Mouse (Mus musculus): ENCODE data around the gene Pdzd7. TPM values are rescaled to one million over a fixed set of nuclear protein-coding genes. Genes with fewer than 3 reads are reported as not detected.

The Pdzd7 gene
- polyA plus RNA-seq, 1 experiment from 2014 or later: 0.39 TPM

DNA sequence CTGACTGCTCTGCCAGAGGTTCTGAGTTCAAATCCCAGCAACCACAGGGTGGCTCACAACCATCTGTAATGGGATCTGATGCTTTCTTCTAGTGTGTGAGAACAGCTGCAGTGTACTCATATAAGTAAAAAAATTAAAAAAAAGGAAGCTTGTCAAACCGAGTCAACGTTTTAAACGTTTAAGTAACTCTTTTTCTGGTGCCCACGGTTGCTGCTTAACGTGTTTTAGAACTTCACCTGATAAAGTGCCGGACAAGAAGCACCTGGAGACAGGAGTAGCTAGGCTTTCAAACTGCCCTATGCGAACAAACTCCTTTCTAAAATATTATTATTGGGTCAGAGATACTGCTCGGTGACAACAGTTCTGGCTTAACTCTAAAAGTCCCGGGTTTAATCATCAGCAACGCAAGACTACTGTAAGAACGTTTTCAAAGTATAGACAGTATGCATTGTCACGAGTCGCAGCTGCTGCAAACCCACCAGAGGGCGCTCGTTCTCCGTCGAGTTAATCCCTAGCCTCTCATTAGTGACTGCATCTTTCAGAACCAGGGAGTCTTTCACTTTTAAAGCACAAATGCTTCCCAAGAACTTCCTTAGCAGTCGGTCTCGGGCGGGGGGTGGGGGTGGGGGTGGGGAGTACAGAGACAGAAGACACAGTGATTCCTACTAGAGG is 28.5 kb upstream of the Pdzd7 start:
- peak; percentile 40 for ATAC-seq (ENCODE audit: insufficient read depth)
- H3K4me3 ChIP-seq (ENCODE audit: low read depth, low read length): peak overlapping the region; percentile 62
- TF ChIP-seq CTCF (IDR thresholded peaks at IDR 0.05; ENCODE audit: low read depth): peak; percentile 87
- peaks cover 17% of the 10 kb centered on the region; the same call in 1 of the 2 replicates for H3K4me1 ChIP-seq (ENCODE audit: insufficient read depth)
- peak overlapping the region; percentile 94 for H3K27ac ChIP-seq (ENCODE audit: low read depth)
- H3K27me3 ChIP-seq (ENCODE audit: insufficient read depth, low read length): peaks cover 36% of the 10 kb centered on the region
- H3K9ac ChIP-seq: peak overlapping the region; percentile 72
- H3K4me2 ChIP-seq: peak overlapping the region; percentile 88
- WGBS: 5% methylated on average over 20 of the region's 20 CpGs
- H3K36me3 ChIP-seq (ENCODE audit: insufficient read depth): no peaks in the 10 kb centered on the region
- peak; percentile 97 for DNase-seq
- no peaks in the 10 kb centered on the region for H3K9me3 ChIP-seq (ENCODE audit: low read depth, low read length)

DNA sequence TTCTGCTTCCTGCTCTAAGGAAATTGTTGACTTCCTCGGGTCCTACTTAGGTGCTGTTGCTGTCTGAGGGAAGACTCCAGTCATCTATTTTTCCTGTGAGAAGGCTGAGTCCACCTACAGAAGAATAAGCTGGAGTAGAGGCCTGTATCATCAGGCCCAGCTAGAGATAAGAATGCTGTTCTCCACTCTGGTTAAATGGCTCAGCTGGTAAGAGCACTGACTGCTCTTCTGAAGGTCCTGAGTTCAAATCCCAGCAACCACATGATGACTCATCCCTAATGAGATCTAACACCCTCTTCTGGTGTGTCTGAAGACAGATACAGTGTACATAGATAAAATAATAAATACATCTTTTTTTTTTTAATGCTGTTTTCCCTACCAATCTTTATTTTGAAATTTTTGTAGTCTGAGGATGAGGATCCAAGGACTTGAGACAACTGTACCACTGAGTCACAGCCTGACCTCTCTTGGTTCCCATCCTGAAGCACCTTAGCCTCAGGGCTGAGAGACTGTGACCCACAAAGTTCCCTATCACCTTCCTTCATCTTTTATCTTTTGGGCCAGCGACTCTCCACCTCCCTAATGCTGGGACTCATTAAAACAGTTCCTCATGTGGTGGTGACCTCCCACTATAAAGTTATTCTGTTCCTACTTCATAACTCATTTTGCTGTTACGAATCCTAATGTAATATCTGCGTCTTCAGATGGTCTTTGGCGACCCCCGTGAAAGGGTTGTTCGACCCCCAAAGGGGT is 22.4 kb upstream of the Pdzd7 start:
- no peak for ATAC-seq (ENCODE audit: insufficient read depth)
- H3K27me3 ChIP-seq (ENCODE audit: insufficient read depth, low read length): peaks cover 43% of the 10 kb centered on the region

DNA sequence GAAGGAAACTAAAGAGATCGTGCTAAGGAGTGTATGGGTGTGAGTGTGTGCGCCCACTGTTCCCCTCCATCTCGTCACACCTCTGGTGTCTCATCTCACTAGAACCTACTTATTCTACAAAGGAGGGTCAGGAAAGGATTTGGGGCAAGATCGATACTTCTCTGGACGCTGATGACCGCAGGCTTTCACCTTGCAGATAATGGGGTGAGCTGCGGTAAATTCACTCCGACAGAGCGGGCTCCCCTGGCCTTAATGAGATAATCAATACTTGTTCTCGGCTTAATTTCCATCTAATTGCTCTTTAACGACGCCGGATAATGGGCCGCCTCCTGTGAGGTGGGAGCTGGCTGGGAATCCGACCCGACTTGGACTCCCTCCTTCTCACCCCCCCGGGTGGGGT is 21.7 kb upstream of the Pdzd7 start:
- no peak for DNase-seq
- Histone ChIP-seq H3K4me2 (no peak overlapping the region), H3K36me3 (ENCODE audit: insufficient read depth) (no peaks in the 10 kb centered on the region), H3K9ac (no peak overlapping the region), H3K4me1 (ENCODE audit: insufficient read depth) (no peaks in the 10 kb centered on the region), H3K27me3 (ENCODE audit: insufficient read depth, low read length) (peaks cover 43% of the 10 kb centered on the region), H3K4me3 (ENCODE audit: low read depth, low read length) (no peak overlapping the region), H3K27ac (ENCODE audit: low read depth) (no peak overlapping the region), H3K9me3 (ENCODE audit: low read depth, low read length) (no peaks in the 10 kb centered on the region)
- no peak for ATAC-seq (ENCODE audit: insufficient read depth)
- 29% methylated on average over 17 of the region's 17 CpGs for WGBS
- TF ChIP-seq CTCF (IDR thresholded peaks at IDR 0.05; ENCODE audit: low read depth): no peak

More for the DNA sequence above, 22.4 kb upstream of the Pdzd7 start:
- TF ChIP-seq CTCF (IDR thresholded peaks at IDR 0.05; ENCODE audit: low read depth): no peak
- Histone ChIP-seq H3K36me3 (ENCODE audit: insufficient read depth) (no peaks in the 10 kb centered on the region), H3K9me3 (ENCODE audit: low read depth, low read length) (no peaks in the 10 kb centered on the region), H3K4me1 (ENCODE audit: insufficient read depth) (no peaks in the 10 kb centered on the region), H3K4me2 (no peak overlapping the region), H3K4me3 (ENCODE audit: low read depth, low read length) (no peak overlapping the region), H3K27ac (ENCODE audit: low read depth) (no peak overlapping the region), H3K9ac (no peak overlapping the region)
- DNase-seq: no peak
- WGBS: 73% methylated on average over 7 of the region's 7 CpGs

DNA sequence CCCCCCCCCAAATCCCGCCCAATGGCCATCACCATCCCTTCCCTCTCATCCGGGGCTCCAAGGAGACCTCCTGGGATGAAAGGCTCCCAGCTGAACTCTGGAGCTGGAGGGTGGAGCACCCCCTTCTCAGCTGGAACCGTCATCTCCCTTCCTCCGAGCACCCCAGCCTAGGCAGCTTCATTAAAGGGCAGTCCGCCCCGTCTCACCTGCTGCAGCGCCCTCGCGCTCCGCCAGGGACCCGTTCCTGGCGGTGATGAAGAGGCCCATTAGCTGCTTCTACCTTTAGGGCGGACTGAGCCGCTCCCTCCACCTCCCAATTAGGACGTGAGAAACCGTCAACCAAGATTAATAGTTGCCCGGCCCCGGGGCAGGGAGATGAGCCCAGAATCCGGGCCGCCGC is 19.7 kb upstream of the Pdzd7 start:
- Histone ChIP-seq H3K4me1 (ENCODE audit: insufficient read depth) (no peaks in the 10 kb centered on the region), H3K27me3 (ENCODE audit: insufficient read depth, low read length) (peaks cover 43% of the 10 kb centered on the region), H3K4me2 (no peak overlapping the region), H3K27ac (ENCODE audit: low read depth) (no peak overlapping the region), H3K36me3 (ENCODE audit: insufficient read depth) (no peaks in the 10 kb centered on the region), H3K9ac (no peak overlapping the region), H3K4me3 (ENCODE audit: low read depth, low read length) (no peak overlapping the region), H3K9me3 (ENCODE audit: low read depth, low read length) (no peaks in the 10 kb centered on the region)
- ATAC-seq (ENCODE audit: insufficient read depth) (no peak), DNase-seq (no peak)
- 5% methylated on average over 21 of the region's 21 CpGs for WGBS
- TF ChIP-seq CTCF (IDR thresholded peaks at IDR 0.05; ENCODE audit: low read depth): no peak

DNA sequence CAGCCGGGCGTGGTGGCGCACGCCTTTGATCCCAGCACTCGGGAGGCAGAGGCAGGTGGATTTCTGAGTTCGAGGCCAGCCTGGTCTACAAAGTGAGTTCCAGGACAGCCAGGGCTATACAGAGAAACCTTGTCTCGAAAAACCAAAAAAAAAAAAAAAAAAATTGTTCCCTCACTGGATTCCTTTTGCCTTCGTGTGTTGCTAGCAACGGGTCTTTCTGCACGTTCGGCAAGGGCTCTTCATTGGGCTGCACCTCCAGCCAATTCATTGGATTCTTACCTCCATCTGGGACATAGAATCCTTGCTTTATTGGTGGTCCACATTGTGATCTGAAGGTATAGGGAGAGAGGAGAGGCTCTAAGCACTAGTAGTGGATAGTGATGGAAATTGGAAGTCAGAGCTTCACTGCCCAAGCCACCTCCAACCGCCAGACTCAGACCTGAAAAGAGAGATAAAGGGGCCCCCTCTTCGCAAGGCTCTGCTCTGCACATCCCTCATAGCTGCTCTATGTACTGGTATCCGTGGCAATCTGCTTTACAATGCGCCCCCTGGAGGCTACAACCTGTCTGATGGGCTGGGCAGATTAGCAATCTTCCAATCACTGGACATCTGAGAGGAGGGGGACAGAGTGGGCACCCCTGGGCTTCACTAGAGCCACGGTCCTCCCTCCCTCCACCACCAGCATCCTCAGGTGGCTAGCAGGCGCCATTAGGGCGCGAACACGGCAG is 18.2 kb upstream of the Pdzd7 start:
- WGBS: 41% methylated on average over 20 of the region's 20 CpGs
- TF ChIP-seq CTCF (IDR thresholded peaks at IDR 0.05; ENCODE audit: low read depth): peak; percentile 72
- no peaks in the 10 kb centered on the region for H3K36me3 ChIP-seq (ENCODE audit: insufficient read depth)
- DNase-seq (peak; percentile 60), ATAC-seq (ENCODE audit: insufficient read depth) (no peak)
- H3K4me1 ChIP-seq (ENCODE audit: insufficient read depth): no peaks in the 10 kb centered on the region
- no peak overlapping the region for H3K9ac ChIP-seq
- peaks cover 43% of the 10 kb centered on the region for H3K27me3 ChIP-seq (ENCODE audit: insufficient read depth, low read length)
- H3K4me3 ChIP-seq (ENCODE audit: low read depth, low read length): no peak overlapping the region
- no peak overlapping the region for H3K4me2 ChIP-seq
- no peak overlapping the region for H3K27ac ChIP-seq (ENCODE audit: low read depth)
- H3K9me3 ChIP-seq (ENCODE audit: low read depth, low read length): no peaks in the 10 kb centered on the region

DNA sequence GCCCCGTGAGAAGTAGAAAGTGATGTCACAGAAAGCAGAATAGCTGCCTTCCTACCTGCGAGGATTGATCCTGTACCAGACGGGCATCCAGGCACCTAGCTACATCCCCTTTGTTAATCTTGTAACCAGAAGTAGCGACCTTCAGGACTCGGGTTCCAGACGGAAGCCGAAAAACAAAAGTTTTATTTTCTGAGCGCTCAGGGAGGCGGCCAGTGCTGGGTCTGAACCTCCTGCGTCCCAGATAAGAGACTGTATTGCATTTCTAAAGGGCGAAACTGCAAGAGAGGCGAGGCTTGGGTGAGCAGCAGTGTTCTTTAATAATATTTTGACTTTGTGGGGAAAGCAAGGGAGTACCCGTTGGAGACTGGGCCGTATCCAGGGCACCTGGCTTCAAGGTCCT is 13.3 kb upstream of the Pdzd7 start:
- under 1% methylated on average over 14 of the region's 14 CpGs for WGBS
- H3K36me3 ChIP-seq (ENCODE audit: insufficient read depth): peaks cover 10% of the 10 kb centered on the region; the same call in 1 of the 2 replicates
- H3K9ac ChIP-seq: peak overlapping the region; percentile 78
- H3K27me3 ChIP-seq (ENCODE audit: insufficient read depth, low read length): peaks cover 2% of the 10 kb centered on the region; the same call in 1 of the 2 replicates
- H3K27ac ChIP-seq (ENCODE audit: low read depth): peak overlapping the region; percentile 96
- TF ChIP-seq CTCF (IDR thresholded peaks at IDR 0.05; ENCODE audit: low read depth): no peak
- peak overlapping the region; percentile 56 for H3K4me3 ChIP-seq (ENCODE audit: low read depth, low read length)
- H3K9me3 ChIP-seq (ENCODE audit: low read depth, low read length): no peaks in the 10 kb centered on the region
- peak; percentile 31 for DNase-seq
- ATAC-seq (ENCODE audit: insufficient read depth): no peak
- peaks cover 12% of the 10 kb centered on the region for H3K4me1 ChIP-seq (ENCODE audit: insufficient read depth)
- peak overlapping the region; percentile 83 for H3K4me2 ChIP-seq
